11 mouse cellular contexts compared by ENCODE assay signal in genomic region chr4:149396433-149397306, GRCm38 (mm10). TPM values are rescaled to one million over a fixed set of nuclear protein-coding genes. Genes with fewer than 3 reads are reported as not detected.
DNase-seq lines count a peak whose midpoint lies in the region; ATAC-seq and TF ChIP-seq lines count a peak whose summit lies in the region.
"Had no signal": no experiment of that assay in that cellular context is flagged by ENCODE, and none has a peak within 500 bp of the region (broad histone marks: within the 10 kb centered on the region; RNA-seq: fewer than 3 reads in every experiment).

No protein-coding gene starts in this region.

- no peak overlapping the region for H3K4me3 ChIP-seq in lung, embryonic 16.5 days (ENCODE audit: low read length)
- no peak overlapping the region for H3K4me3 ChIP-seq in hindbrain, postnatal 0 days (ENCODE audit: low read length)
- no peak overlapping the region for H3K4me3 ChIP-seq in small intestine, adult 2 months (ENCODE audit: low read depth, low read length)

- ATAC-seq in lung, embryonic 16.5 days (ENCODE audit: low read depth): peak; percentile 19; the same call in 1 of the 2 replicates
- ATAC-seq in hindbrain, postnatal 0 days: no peak

- peak; percentile 54 to 58 for DNase-seq in frontal cortex, postnatal 36 days (ENCODE audit: low spot score in 2 of 2)
- DNase-seq in frontal cortex, postnatal 14 days (ENCODE audit: low spot score in 2 of 2): no peak
- DNase-seq in lung, postnatal 4 days: no peak
- DNase-seq in hindbrain, postnatal 0 days (ENCODE audit: low spot score): no peak
- DNase-seq in adrenal gland, postnatal 14 days: no peak
- DNase-seq in thymus, postnatal 4 days: no peak
- DNase-seq: kidney, adult 2 months had no signal

- no peaks in the 10 kb centered on the region for H3K9me3 ChIP-seq in lung, embryonic 16.5 days (ENCODE audit: control insufficient read depth, low read length)
- H3K9me3 ChIP-seq in hindbrain, postnatal 0 days (ENCODE audit: low read length): no peaks in the 10 kb centered on the region

- H3K9ac ChIP-seq in lung, embryonic 16.5 days (ENCODE audit: low read length): no peak overlapping the region
- H3K9ac ChIP-seq in hindbrain, postnatal 0 days (replicated peaks; ENCODE audit: low read length): no peak overlapping the region

- WGBS in lung, embryonic 16.5 days: 37% methylated on average over 21 of the region's 21 CpGs
- 57% methylated on average over 21 of the region's 21 CpGs for WGBS in hindbrain, postnatal 0 days
- 66% methylated on average over 21 of the region's 21 CpGs for WGBS in small intestine, adult 2 months

- no peak for TF ChIP-seq CTCF in hindbrain, postnatal 0 days (IDR thresholded peaks at IDR 0.05; ENCODE audit: low read depth)
- TF ChIP-seq CTCF in small intestine, adult 2 months (IDR thresholded peaks at IDR 0.05; ENCODE audit: extremely low read depth, insufficient read length, insufficient replicate concordance, low read depth, low read length): no peak

- H3K27me3 ChIP-seq in lung, embryonic 16.5 days (ENCODE audit: control insufficient read depth, insufficient read depth, low read depth, low read length): no peaks in the 10 kb centered on the region
- no peaks in the 10 kb centered on the region for H3K27me3 ChIP-seq in hindbrain, postnatal 0 days (ENCODE audit: insufficient read depth, low read length)
- no peaks in the 10 kb centered on the region for H3K27me3 ChIP-seq in small intestine, adult 2 months (ENCODE audit: control insufficient read depth, insufficient read depth, low read length)

- peaks cover 15% of the 10 kb centered on the region for H3K4me1 ChIP-seq in lung, embryonic 16.5 days (replicated peaks; ENCODE audit: control insufficient read depth, insufficient read depth, low read length)
- no peaks in the 10 kb centered on the region for H3K4me1 ChIP-seq in hindbrain, postnatal 0 days (ENCODE audit: insufficient read depth, low read length)
- peaks cover 68% of the 10 kb centered on the region for H3K4me1 ChIP-seq in small intestine, adult 2 months (ENCODE audit: control insufficient read depth, insufficient read depth, insufficient read length, low read length)

- no peak overlapping the region for H3K4me2 ChIP-seq in lung, embryonic 16.5 days (ENCODE audit: low read depth, low read length)
- no peak overlapping the region for H3K4me2 ChIP-seq in hindbrain, postnatal 0 days (ENCODE audit: low read depth, low read length)

- H3K36me3 ChIP-seq in lung, embryonic 16.5 days (ENCODE audit: control insufficient read depth, insufficient read depth, low read length): peaks cover 2% of the 10 kb centered on the region; the same call in 1 of the 2 replicates
- peaks cover 2% of the 10 kb centered on the region; the same call in 1 of the 2 replicates for H3K36me3 ChIP-seq in hindbrain, postnatal 0 days (ENCODE audit: insufficient read depth, low read length)
- H3K36me3 ChIP-seq in small intestine, adult 2 months (ENCODE audit: control insufficient read depth, insufficient read depth, low read length): peaks cover 9% of the 10 kb centered on the region

- H3K27ac ChIP-seq in lung, embryonic 16.5 days (ENCODE audit: low read length): peak overlapping the region; percentile 38; the same call in 1 of the 2 replicates
- peak overlapping the region; percentile 29; the same call in 1 of the 2 replicates for H3K27ac ChIP-seq in hindbrain, postnatal 0 days
- H3K27ac ChIP-seq in small intestine, adult 2 months (ENCODE audit: insufficient read depth, low read depth, low read length): peak overlapping the region; percentile 73

- no peak for TF ChIP-seq POLR2A in small intestine, adult 2 months (IDR thresholded peaks at IDR 0.05; ENCODE audit: low read depth, low read length)

RNA-seq across cellular contexts. Expression of gene Ube4b, which starts 29.9 kb away (rescaled TPM):
- 30.9 and 33.8 TPM in 2 replicates for polyA plus RNA-seq in lung, embryonic 16.5 days (2015; fragmentation: Nextera tagmentation; extraction: Ambion mirVana)
- total RNA-seq in hindbrain, postnatal 0 days (2014; rRNA removed): 81.6 and 117 TPM in 2 replicates
- 44.3 and 48.1 TPM in 2 replicates for polyA plus RNA-seq in hindbrain, postnatal 0 days (2015; fragmentation: Nextera tagmentation; extraction: Ambion mirVana)
- 51.0 and 115 TPM in 2 replicates for polyA plus RNA-seq in small intestine, adult 2 months (2012; rRNA removed)
- total RNA-seq in adrenal gland, postnatal 14 days (2021): 63.8 and 78.6 TPM in 2 replicates

RNA-seq across cellular contexts. Expression of gene Rbp7, which starts 58.1 kb away (rescaled TPM):
- 2.0 and 3.4 TPM in 2 replicates for polyA plus RNA-seq in lung, embryonic 16.5 days (2015; fragmentation: Nextera tagmentation; extraction: Ambion mirVana)
- not detected in 2 replicates for total RNA-seq in hindbrain, postnatal 0 days (2014; rRNA removed)
- polyA plus RNA-seq in hindbrain, postnatal 0 days (2015; fragmentation: Nextera tagmentation; extraction: Ambion mirVana): 0.34 TPM in 1 of 2 replicates, not detected in the other
- 1.0 and 3.9 TPM in 2 replicates for polyA plus RNA-seq in small intestine, adult 2 months (2012; rRNA removed)
- 103 and 104 TPM in 2 replicates for total RNA-seq in adrenal gland, postnatal 14 days (2021)
- total RNA-seq: neutrophil, adult 5-6 weeks had no signal
- polyA plus RNA-seq: C2C12 had no signal

Comparison
In these comparisons a context has a peak if more than half of its experiments do, and no peak if none do; other contexts are left out.
1. DNase-seq: peak in frontal cortex, postnatal 36 days (2 of 2); none in frontal cortex, postnatal 14 days (0 of 2), lung, postnatal 4 days (0 of 2), hindbrain, postnatal 0 days (single experiment), adrenal gland, postnatal 14 days (single experiment) and thymus, postnatal 4 days (single experiment).
2. Peak in every context shown above with its lines, with median percentiles within 50 percentile points of each other: H3K27ac ChIP-seq.